Mouse (Mus musculus) brain, embryonic 14.5 days (tissue): ENCODE measurements around the gene Plekha8.

Experiments
- CTCF ChIP-seq: fragments of 200-500 bp; IDR thresholded peaks from 2 replicates; pipeline ENCODE4 v1.5.1; 2012; ENCODE audit warnings: inconsistent platforms, mild to moderate bottlenecking, moderate library complexity, borderline replicate concordance; ENCODE audit not compliant: insufficient read depth, insufficient read length; ENCODE audit errors: extremely low read depth
- POLR2A ChIP-seq: fragments of 200-500 bp; IDR thresholded peaks from 2 replicates; pipeline ENCODE4 v1.6.1; 2012; ENCODE audit warnings: mild to moderate bottlenecking, inconsistent platforms, borderline replicate concordance; ENCODE audit not compliant: poor library complexity, insufficient read depth, insufficient read length, severe bottlenecking; ENCODE audit errors: extremely low read depth

DNA sequence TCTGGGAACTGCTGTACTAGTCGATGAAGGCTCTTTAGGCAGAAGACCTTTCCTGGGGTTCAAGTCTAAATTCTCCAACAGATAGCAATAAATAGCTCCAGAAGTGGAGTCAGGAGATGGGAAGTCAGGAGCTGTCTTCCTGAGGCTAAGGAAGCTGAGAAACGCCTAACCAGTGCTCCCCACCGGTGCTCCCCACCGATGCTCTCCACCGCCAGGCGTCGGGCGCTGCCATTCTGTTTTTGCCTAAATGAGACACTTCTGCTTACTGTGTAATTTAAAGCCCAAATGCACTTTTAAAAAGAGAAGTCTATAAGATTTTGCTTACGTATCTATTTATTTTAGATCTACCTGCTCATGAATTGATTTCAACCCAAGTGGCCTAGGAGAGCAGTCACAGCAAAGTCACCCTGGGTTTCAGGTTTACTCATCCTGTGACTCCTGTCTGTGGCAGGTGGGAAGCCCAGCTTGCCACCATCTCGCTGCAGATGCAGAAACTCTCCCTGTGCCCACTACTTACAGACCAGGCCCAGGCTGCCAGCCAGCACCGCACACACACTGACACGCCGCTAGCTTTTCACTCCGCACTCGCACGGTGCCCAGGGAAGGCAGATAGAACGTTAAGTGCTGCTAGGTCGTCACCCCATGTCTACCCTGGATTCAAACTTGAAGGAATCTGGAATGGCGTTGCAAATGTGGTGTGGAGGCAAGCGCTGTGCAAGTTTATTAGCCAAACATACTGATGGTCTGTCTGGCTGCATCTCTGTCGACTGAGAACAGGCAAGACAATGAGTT lies 92.2 kb downstream of the Plekha8 start:
- TF ChIP-seq CTCF (no peak), POLR2A (no peak)
